Mouse (Mus musculus) megakaryocyte, embryonic 14.5 days (primary cell): ENCODE results near the gene Rnf24. TPM values are rescaled to one million over a fixed set of nuclear protein-coding genes. Genes with fewer than 3 reads are reported as not detected.
"Not testable (repeated sequence)": the region's sequence is repeated elsewhere in the genome, so short reads cannot be mapped to it uniquely, and the experiment has no call there.

Experiments
- H3K27me3 ChIP-seq: replicated peaks from 2 replicates; pipeline ENCODE3; 2012; ENCODE audit warnings: inconsistent platforms
- H3K36me3 ChIP-seq: replicated peaks from 2 replicates; pipeline ENCODE3; 2012; ENCODE audit warnings: low read length, inconsistent platforms, mixed read lengths
- H3K4me1 ChIP-seq: 2 replicates; pipeline ENCODE4 v1.6.1; 2012; ENCODE audit warnings: inconsistent platforms
- H3K4me3 ChIP-seq: replicated peaks from 2 replicates; pipeline ENCODE3; 2012; ENCODE audit warnings: moderate library complexity, mild to moderate bottlenecking, inconsistent platforms
- H3K9me3 ChIP-seq: 2 replicates; pipeline ENCODE4 v1.6.1; 2012; ENCODE audit warnings: inconsistent platforms
- FLI1 ChIP-seq: IDR thresholded peaks from 2 replicates; pipeline ENCODE4 v1.6.1; 2012; ENCODE audit warnings: low read length, inconsistent platforms, mixed read lengths
- GATA1 ChIP-seq: IDR thresholded peaks from 3 replicates; pipeline ENCODE4 v1.6.1; 2012; ENCODE audit warnings: mixed read lengths, low read length, inconsistent platforms, borderline replicate concordance
- polyA plus RNA-seq: library from polyadenylated mRNA; stranded (reverse); fragments of >175 nt; gene quantifications from 2 replicates; pipeline ENCODE4 v1.2.3, GENCODE M21; 2012; ENCODE audit warnings: low replicate concordance; ENCODE audit not compliant: insufficient read depth

The Rnf24 gene
- polyA plus RNA-seq, 1 experiment, result 0.15 TPM

GRCm38 (mm10) chr2:131307822-131308221 lies 44.9 kb downstream of the Rnf24 start:
- TF ChIP-seq FLI1, result no peak
- no peak for TF ChIP-seq GATA1

GRCm38 (mm10) chr2:131307391-131307790 lies 45.3 kb downstream of the Rnf24 start:
- H3K27me3 ChIP-seq, result no peaks in the 10 kb centered on the region
- no peak overlapping the region for H3K4me3 ChIP-seq
- H3K9me3 ChIP-seq, result peaks cover 6% of the 10 kb centered on the region
- H3K4me1 ChIP-seq, result peaks cover 1% of the 10 kb centered on the region; the same call in 1 of the 2 replicates
- peaks cover 60% of the 10 kb centered on the region for H3K36me3 ChIP-seq
- no peak for TF ChIP-seq GATA1
- no peak for TF ChIP-seq FLI1

More at GRCm38 (mm10) chr2:131307822-131308221, 44.9 kb downstream of the Rnf24 start:
- Histone ChIP-seq H3K4me3 (no peak overlapping the region), H3K9me3 (peaks cover 6% of the 10 kb centered on the region), H3K4me1 (peaks cover 4% of the 10 kb centered on the region; the same call in 1 of the 2 replicates), H3K36me3 (peaks cover 58% of the 10 kb centered on the region), H3K27me3 (no peaks in the 10 kb centered on the region)

GRCm38 (mm10) chr2:131305226-131305625 lies 47.5 kb downstream of the Rnf24 start:
- H3K4me1 ChIP-seq, H3K9me3 ChIP-seq, H3K4me3 ChIP-seq, H3K27me3 ChIP-seq: not testable (repeated sequence)
- peaks cover 68% of the 10 kb centered on the region for H3K36me3 ChIP-seq

- TF ChIP-seq FLI1 (no peak), GATA1 (no peak)
- Histone ChIP-seq H3K4me1 (no peaks in the 10 kb centered on the region), H3K9me3 (peaks cover 5% of the 10 kb centered on the region), H3K4me3 (no peak overlapping the region), H3K36me3 (peaks cover 74% of the 10 kb centered on the region), H3K27me3 (no peaks in the 10 kb centered on the region)
These were observed 48.2 kb downstream of the Rnf24 start for GRCm38 (mm10) chr2:131304497-131304896.

GRCm38 (mm10) chr2:131301635-131302034 lies 51.1 kb downstream of the Rnf24 start:
- Histone ChIP-seq H3K9me3 (no peaks in the 10 kb centered on the region), H3K36me3 (peaks cover 82% of the 10 kb centered on the region), H3K4me1 (no peaks in the 10 kb centered on the region), H3K27me3 (no peaks in the 10 kb centered on the region), H3K4me3 (no peak overlapping the region)
- no peak for TF ChIP-seq GATA1
- no peak for TF ChIP-seq FLI1

- no peak overlapping the region for H3K4me3 ChIP-seq
- no peaks in the 10 kb centered on the region for H3K4me1 ChIP-seq
- H3K36me3 ChIP-seq, result peaks cover 89% of the 10 kb centered on the region
- H3K27me3 ChIP-seq, result no peaks in the 10 kb centered on the region
- TF ChIP-seq FLI1 (no peak), GATA1 (no peak)
- no peaks in the 10 kb centered on the region for H3K9me3 ChIP-seq
These were observed 52.2 kb downstream of the Rnf24 start for GRCm38 (mm10) chr2:131300485-131300884.

- H3K4me3 ChIP-seq, H3K9me3 ChIP-seq, H3K27me3 ChIP-seq, H3K4me1 ChIP-seq: not testable (repeated sequence)
- H3K36me3 ChIP-seq, result peaks cover 95% of the 10 kb centered on the region
These were observed 54.0 kb downstream of the Rnf24 start for GRCm38 (mm10) chr2:131298674-131299073.

- H3K27me3 ChIP-seq, result no peaks in the 10 kb centered on the region
- H3K36me3 ChIP-seq, result peaks cover 95% of the 10 kb centered on the region
- peaks cover 7% of the 10 kb centered on the region; the same call in 1 of the 2 replicates for H3K4me1 ChIP-seq
- no peaks in the 10 kb centered on the region for H3K9me3 ChIP-seq
- TF ChIP-seq GATA1 (no peak), FLI1 (no peak)
- no peak overlapping the region for H3K4me3 ChIP-seq
These were observed 55.9 kb downstream of the Rnf24 start for GRCm38 (mm10) chr2:131296746-131297261.

GRCm38 (mm10) chr2:131290669-131291068 lies 62.0 kb downstream of the Rnf24 start:
- Histone ChIP-seq H3K36me3 (peaks cover 94% of the 10 kb centered on the region), H3K9me3 (no peaks in the 10 kb centered on the region), H3K27me3 (no peaks in the 10 kb centered on the region), H3K4me1 (peaks cover 24% of the 10 kb centered on the region), H3K4me3 (no peak overlapping the region)
- TF ChIP-seq GATA1 (no peak), FLI1 (no peak)

- H3K27me3 ChIP-seq, result no peaks in the 10 kb centered on the region
- H3K4me3 ChIP-seq, result no peak overlapping the region
- peaks cover 89% of the 10 kb centered on the region for H3K36me3 ChIP-seq
- TF ChIP-seq FLI1, result no peak
- TF ChIP-seq GATA1, result no peak
- peaks cover 19% of the 10 kb centered on the region for H3K4me1 ChIP-seq
- no peaks in the 10 kb centered on the region for H3K9me3 ChIP-seq
These were observed 66.4 kb downstream of the Rnf24 start for GRCm38 (mm10) chr2:131286276-131286675.

GRCm38 (mm10) chr2:131281596-131281995 lies 71.1 kb downstream of the Rnf24 start:
- TF ChIP-seq FLI1, result no peak
- no peak for TF ChIP-seq GATA1
- Histone ChIP-seq H3K4me3 (no peak overlapping the region), H3K9me3 (no peaks in the 10 kb centered on the region), H3K27me3 (no peaks in the 10 kb centered on the region), H3K4me1 (peaks cover 32% of the 10 kb centered on the region), H3K36me3 (peaks cover 93% of the 10 kb centered on the region)
